10 mouse cellular contexts compared by ENCODE assay signal in genomic region chr5:149566957-149567356, GRCm38 (mm10). TPM values are rescaled to one million over a fixed set of nuclear protein-coding genes. Genes with fewer than 3 reads are reported as not detected.
DNase-seq lines count a peak whose midpoint lies in the region; ATAC-seq lines count a peak whose summit lies in the region.
"Had no signal": no experiment of that assay in that cellular context is flagged by ENCODE, and none has a peak within 500 bp of the region (broad histone marks: within the 10 kb centered on the region; RNA-seq: fewer than 3 reads in every experiment).

No protein-coding gene starts in this region.

- no peaks in the 10 kb centered on the region for H3K27me3 ChIP-seq in heart, embryonic 10.5 days (ENCODE audit: insufficient read depth, poor library complexity, severe bottlenecking)
- no peaks in the 10 kb centered on the region for H3K27me3 ChIP-seq in stomach, embryonic 16.5 days (ENCODE audit: control insufficient read depth, insufficient read depth, low read length)
- H3K27me3 ChIP-seq: lung, embryonic 15.5 days had no signal

- no peaks in the 10 kb centered on the region for H3K9me3 ChIP-seq in heart, embryonic 10.5 days
- H3K9me3 ChIP-seq in stomach, embryonic 16.5 days (replicated peaks; ENCODE audit: control insufficient read depth, low read length) = no peaks in the 10 kb centered on the region
- H3K9me3 ChIP-seq: lung, embryonic 15.5 days had no signal

- H3K9ac ChIP-seq in stomach, embryonic 16.5 days (ENCODE audit: low read length) = no peak overlapping the region
- H3K9ac ChIP-seq: lung, embryonic 15.5 days had no signal

- DNase-seq in heart, adult 11 months = peak; percentile 97
- DNase-seq in heart, embryonic 10.5 days (ENCODE audit: low spot score) = no peak
- DNase-seq in urinary bladder, postnatal 14 days (ENCODE audit: low spot score) = peak; percentile 42
- no peak for DNase-seq in urinary bladder, postnatal 10 days (ENCODE audit: low spot score)
- peak; percentile 76 to 77 for DNase-seq in heart, postnatal 10 days
- DNase-seq in kidney, postnatal 4 days = no peak

- H3K4me2 ChIP-seq in stomach, embryonic 16.5 days (ENCODE audit: low read depth, low read length) = no peak overlapping the region
- H3K4me2 ChIP-seq: lung, embryonic 15.5 days had no signal

- intact Hi-C loops in heart, postnatal 10 days (cut with DNase I) = no loop called here

- peak; percentile 53; the same call in 1 of the 2 replicates for ATAC-seq in stomach, embryonic 16.5 days (ENCODE audit: insufficient read depth, low FRiP score)
- no peak for ATAC-seq in granulocyte monocyte progenitor cell, adult 5-6 weeks (replicated peaks; ENCODE audit: poor library complexity, severe bottlenecking)

- H3K27ac ChIP-seq in heart, embryonic 10.5 days = no peak overlapping the region
- H3K27ac ChIP-seq in stomach, embryonic 16.5 days (ENCODE audit: low read length) = peak overlapping the region; percentile 21; the same call in 1 of the 2 replicates
- H3K27ac ChIP-seq: lung, embryonic 15.5 days had no signal

- no peaks in the 10 kb centered on the region for H3K4me1 ChIP-seq in heart, embryonic 10.5 days
- H3K4me1 ChIP-seq in stomach, embryonic 16.5 days (ENCODE audit: control insufficient read depth, insufficient read depth, low read length) = peaks cover 13% of the 10 kb centered on the region

- H3K4me3 ChIP-seq in heart, embryonic 10.5 days = no peak overlapping the region
- H3K4me3 ChIP-seq in stomach, embryonic 16.5 days (replicated peaks; ENCODE audit: low read length) = no peak overlapping the region
- H3K4me3 ChIP-seq: lung, embryonic 15.5 days had no signal

- no peaks in the 10 kb centered on the region for H3K36me3 ChIP-seq in heart, embryonic 10.5 days
- H3K36me3 ChIP-seq in stomach, embryonic 16.5 days (ENCODE audit: control insufficient read depth, insufficient read depth, low read length) = no peaks in the 10 kb centered on the region
- H3K36me3 ChIP-seq: lung, embryonic 15.5 days had no signal

- 81% methylated on average over 5 of the region's 5 CpGs for WGBS in heart, embryonic 10.5 days
- 60% methylated on average over 5 of the region's 5 CpGs for WGBS in stomach, embryonic 16.5 days

RNA-seq across cellular contexts. Expression of gene Wdr95, which starts 38.5 kb away (rescaled TPM):
- not detected in 2 replicates for polyA plus RNA-seq in heart, embryonic 10.5 days (2016; fragmentation: Nextera tagmentation; extraction: Ambion mirVana)
- total RNA-seq in heart, postnatal 10 days (2021) = not detected
- polyA plus RNA-seq in stomach, embryonic 16.5 days (2015; fragmentation: Nextera tagmentation; extraction: Ambion mirVana) = 0.15 and 0.18 TPM in 2 replicates
- not detected in 2 replicates for total RNA-seq in granulocyte monocyte progenitor cell, adult 5-6 weeks (2014; fragmentation: Nextera tagmentation)
- not detected in 2 replicates for total RNA-seq in granulocyte monocyte progenitor cell, adult 5-6 weeks (2017)
- polyA plus RNA-seq: small intestine, adult 2 months had no signal

Comparison
In these comparisons a context has a peak if more than half of its experiments do, and no peak if none do; other contexts are left out.
1. DNase-seq: peak in heart, adult 11 months (single experiment), urinary bladder, postnatal 14 days (single experiment) and heart, postnatal 10 days (2 of 2); none in heart, embryonic 10.5 days (single experiment), urinary bladder, postnatal 10 days (single experiment) and kidney, postnatal 4 days (0 of 2).